Mouse (Mus musculus): ENCODE results near the gene Senp7. TPM values are rescaled to one million over a fixed set of nuclear protein-coding genes. Genes with fewer than 3 reads are reported as not detected.

Senp7 gene
- total RNA-seq, 2 experiments from 2014 or later, result 15.0 to 32.8 TPM

Other genes starting within 250 kb of the Senp7 start
- 12.3 and 24.5 TPM in 2 replicates for gene Nfkbiz, start 209.4 kb upstream of the Senp7 start, total RNA-seq (2015)
- gene Nfkbiz, start 209.4 kb upstream of the Senp7 start, total RNA-seq (2017), result 8.0 and 13.7 TPM in 2 replicates
- 4.4 and 6.3 TPM in 2 replicates for gene Nxpe3, start 153.1 kb upstream of the Senp7 start, total RNA-seq (2015)
- 4.4 and 6.9 TPM in 2 replicates for gene Nxpe3, start 153.1 kb upstream of the Senp7 start, total RNA-seq (2017)
- 9.3 and 16.0 TPM in 2 replicates for gene Cep97, start 113.5 kb upstream of the Senp7 start, total RNA-seq (2015)
- gene Cep97, start 113.5 kb upstream of the Senp7 start, total RNA-seq (2017), result 13.4 and 33.3 TPM in 2 replicates
- 1,404 and 1,464 TPM in 2 replicates for gene Rpl24, start 82.1 kb upstream of the Senp7 start, total RNA-seq (2015)
- gene Rpl24, start 82.1 kb upstream of the Senp7 start, total RNA-seq (2017), result 1,643 and 1,702 TPM in 2 replicates
- 37.2 and 38.2 TPM in 2 replicates for gene Zbtb11, start 74.5 kb upstream of the Senp7 start, total RNA-seq (2015)
- 38.7 and 45.1 TPM in 2 replicates for gene Zbtb11, start 74.5 kb upstream of the Senp7 start, total RNA-seq (2017)
- 99.7 and 101 TPM in 2 replicates for gene Pcnp, start 18.6 kb upstream of the Senp7 start, total RNA-seq (2015)
- gene Pcnp, start 18.6 kb upstream of the Senp7 start, total RNA-seq (2017), result 129 and 133 TPM in 2 replicates
- 35.8 and 37.3 TPM in 2 replicates for gene Trmt10c, start 10.5 kb upstream of the Senp7 start, total RNA-seq (2015)
- 36.1 and 44.1 TPM in 2 replicates for gene Trmt10c, start 10.5 kb upstream of the Senp7 start, total RNA-seq (2017)
- gene Impg2, start 156.0 kb downstream of the Senp7 start, total RNA-seq (2015), result 0.12 and 0.91 TPM in 2 replicates
- gene Impg2, start 156.0 kb downstream of the Senp7 start, total RNA-seq (2017), result 0.07 TPM in 1 of 2 replicates, not detected in the other

All from megakaryocyte progenitor cell, adult 5-6 weeks (primary cell).